Mouse (Mus musculus) inflammation-experienced regulatory T-cells (primary cell): ENCODE data around the gene Mnat1. TPM values are rescaled to one million over a fixed set of nuclear protein-coding genes. Genes with fewer than 3 reads are reported as not detected.

ENCODE experiments used
- polyA plus RNA-seq, 2 experiments: library from polyadenylated mRNA; unstranded; fragments of 100-300 nt; shearing (Covaris generic); gene quantifications; one replicate each; pipeline ENCODE4 v1.2.1; 2017

Mnat1 gene
- polyA plus RNA-seq = 10 to 100 TPM; 29.6 to 30.0 TPM

GRCm38 (mm10) chr12:73123093-73124041, at the start of gene Mnat1:
Gene Mnat1, plus strand, starts transcription at chr12:73123717.

GRCm38 (mm10) chr12:73113196-73113595, 10.3 kb upstream of the Mnat1 start, which contains the start of gene Six4:
Gene Six4, minus strand, starts transcription at chr12:73113456.

GRCm38 (mm10) chr12:73286287-73287092, 163.0 kb downstream of the Mnat1 start, which contains the start of the genes Trmt5 and Slc38a6:
Gene Trmt5, minus strand, starts transcription at chr12:73286710.
Gene Slc38a6, plus strand, starts transcription at chr12:73286779.

Other genes starting within 250 kb of the Mnat1 start
- gene Six6, start 183.8 kb upstream of the Mnat1 start, polyA plus RNA-seq = not detected
- gene 4930447C04Rik, start 182.9 kb upstream of the Mnat1 start, polyA plus RNA-seq = 1 to 10 TPM in 1 of 2 experiments, under 1 TPM in 1; 0.43 to 1.8 TPM
- under 1 TPM; 0.22 to 0.72 TPM for gene Six1, start 69.8 kb upstream of the Mnat1 start, polyA plus RNA-seq
- 1 to 10 TPM in 1 of 2 experiments, under 1 TPM in 1; 0.61 to 1.3 TPM for gene Six4, start 10.3 kb upstream of the Mnat1 start, polyA plus RNA-seq
- 10 to 100 TPM; 14.7 to 21.4 TPM for gene Trmt5, start 163.0 kb downstream of the Mnat1 start, polyA plus RNA-seq
- gene Slc38a6, start 163.1 kb downstream of the Mnat1 start, polyA plus RNA-seq = 1 to 10 TPM; 6.9 to 9.1 TPM